Mouse (Mus musculus) olfactory bulb, adult 2 months (tissue): ENCODE data around the gene Ficd. TPM values are rescaled to one million over a fixed set of nuclear protein-coding genes. Genes with fewer than 3 reads are reported as not detected.

Experiments used
- H3K27ac ChIP-seq: fragments of 200-500 bp; 2 replicates; pipeline ENCODE4 v1.5.1; 2012; ENCODE audit warnings: low read depth, low read length; ENCODE audit not compliant: insufficient read depth
- H3K4me1 ChIP-seq: fragments of 200-500 bp; 2 replicates; pipeline ENCODE4 v1.6.1; 2012; ENCODE audit warnings: low read length; ENCODE audit not compliant: control insufficient read depth, insufficient read depth
- H3K4me3 ChIP-seq: fragments of 200-500 bp; 2 replicates; pipeline ENCODE4 v1.5.1; 2012; ENCODE audit warnings: mild to moderate bottlenecking, low read depth, low read length, moderate library complexity; ENCODE audit not compliant: insufficient read depth
- CTCF ChIP-seq: fragments of 200-500 bp; IDR thresholded peaks from 2 replicates; pipeline ENCODE4 v1.5.1; 2012; ENCODE audit warnings: low read depth, mild to moderate bottlenecking, low read length, moderate library complexity; ENCODE audit not compliant: insufficient read depth
- POLR2A ChIP-seq: fragments of 200-500 bp; IDR thresholded peaks from 2 replicates; pipeline ENCODE4 v1.6.1; 2012; ENCODE audit warnings: mild to moderate bottlenecking, low read depth, low read length, moderate library complexity; ENCODE audit not compliant: insufficient read depth
- WGBS: fragments of 180-500 bp; shearing (Covaris S2); methylation state at CpG from one replicate; pipeline ENCODE4 v1.1.7; 2018; 5-methylcytosine and 5-hydroxymethylcytosine counted together
- polyA plus RNA-seq: library from polyadenylated mRNA; stranded (reverse); fragments of >200 nt; gene quantifications from 2 replicates; pipeline ENCODE4 v1.2.4, GENCODE M21; 2012; ENCODE audit warnings: low replicate concordance; ENCODE audit not compliant: missing spikeins, insufficient read depth, insufficient read length

Ficd gene
- polyA plus RNA-seq, 1 experiment: not detected

- no peak overlapping the region for H3K4me3 ChIP-seq
- H3K27ac ChIP-seq: no peak overlapping the region
- TF ChIP-seq CTCF (no peak), POLR2A (no peak)
- 65% methylated on average over 21 of the region's 21 CpGs for WGBS
- H3K4me1 ChIP-seq: peaks cover 7% of the 10 kb centered on the region; the same call in 1 of the 2 replicates
These were observed 31.6 kb upstream of the Ficd start for GRCm38 (mm10) chr5:113703803-113704585.

- H3K4me3 ChIP-seq: no peak overlapping the region
- H3K4me1 ChIP-seq: peaks cover 16% of the 10 kb centered on the region
- TF ChIP-seq POLR2A: no peak
- no peak for TF ChIP-seq CTCF
- WGBS: 92% methylated on average over 2 of the region's 2 CpGs
- H3K27ac ChIP-seq: no peak overlapping the region
These were observed 22.7 kb upstream of the Ficd start for GRCm38 (mm10) chr5:113712861-113713260.

DNA sequence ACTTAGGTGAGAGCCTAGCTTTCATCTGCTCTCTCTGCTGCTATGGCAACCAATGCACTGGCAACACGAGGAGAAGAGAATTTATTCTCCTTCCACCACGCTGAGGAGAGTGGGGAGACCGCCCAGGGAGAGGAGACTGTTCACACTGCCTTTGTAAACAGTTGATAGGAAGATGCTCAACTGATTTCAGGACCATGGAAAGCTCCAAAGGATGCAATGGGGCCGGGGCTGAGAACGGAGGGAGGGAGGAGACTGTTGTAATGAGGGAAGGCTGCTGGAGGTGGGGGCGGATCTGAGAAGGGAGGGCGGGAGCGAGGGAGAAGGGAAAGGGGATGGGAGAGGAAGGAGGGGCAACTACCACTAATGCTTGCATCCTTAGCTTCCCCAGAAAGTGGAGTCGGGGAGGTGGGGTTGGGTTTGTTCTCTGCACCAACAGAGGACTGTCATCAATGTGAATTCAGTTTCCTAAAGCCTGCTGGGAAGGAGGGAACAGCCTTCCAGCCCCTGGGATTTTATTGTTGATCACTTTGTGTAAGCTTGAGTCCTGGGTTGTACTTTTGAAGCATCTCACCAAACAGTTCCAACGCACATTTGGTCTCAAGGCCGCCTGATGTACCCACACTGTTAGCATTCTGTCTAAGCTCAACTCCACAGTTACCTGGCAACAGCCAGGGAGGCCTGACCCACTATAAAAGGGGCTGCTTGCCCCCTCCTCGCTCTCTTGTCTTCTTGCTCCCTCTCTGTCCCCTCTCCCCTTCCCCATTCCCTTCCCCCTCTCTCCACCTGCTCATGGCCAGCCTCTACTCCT lies 18.8 kb upstream of the Ficd start:
- peak overlapping the region; percentile 79 for H3K27ac ChIP-seq
- no peak overlapping the region for H3K4me3 ChIP-seq
- WGBS: 5% methylated on average over 11 of the region's 12 CpGs
- H3K4me1 ChIP-seq: peaks cover 31% of the 10 kb centered on the region
- no peak for TF ChIP-seq CTCF
- no peak for TF ChIP-seq POLR2A

DNA sequence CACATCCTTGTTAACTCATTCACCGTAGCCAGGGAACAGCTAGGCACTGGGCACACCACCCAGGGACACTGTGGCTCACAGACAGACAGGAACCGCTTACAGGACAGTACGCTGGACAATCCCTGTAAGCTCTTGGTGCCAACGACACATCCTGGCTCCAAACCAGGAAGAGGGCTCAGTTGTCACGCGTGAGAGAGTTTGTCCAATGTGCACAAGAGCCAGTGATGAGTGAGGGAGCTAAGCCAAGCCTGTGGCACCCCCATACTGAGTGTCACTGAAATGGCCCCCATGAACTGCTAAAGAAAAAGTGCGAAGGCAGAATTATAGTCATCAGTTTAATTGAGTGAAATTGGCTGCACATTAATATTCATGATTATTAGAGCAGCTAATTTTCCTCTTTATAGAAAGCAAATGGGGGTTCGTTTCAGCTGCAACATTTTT lies 16.4 kb upstream of the Ficd start:
- no peak for TF ChIP-seq CTCF
- TF ChIP-seq POLR2A: no peak
- no peak overlapping the region for H3K4me3 ChIP-seq
- peaks cover 33% of the 10 kb centered on the region for H3K4me1 ChIP-seq
- no peak overlapping the region for H3K27ac ChIP-seq
- 59% methylated on average over 8 of the region's 8 CpGs for WGBS

DNA sequence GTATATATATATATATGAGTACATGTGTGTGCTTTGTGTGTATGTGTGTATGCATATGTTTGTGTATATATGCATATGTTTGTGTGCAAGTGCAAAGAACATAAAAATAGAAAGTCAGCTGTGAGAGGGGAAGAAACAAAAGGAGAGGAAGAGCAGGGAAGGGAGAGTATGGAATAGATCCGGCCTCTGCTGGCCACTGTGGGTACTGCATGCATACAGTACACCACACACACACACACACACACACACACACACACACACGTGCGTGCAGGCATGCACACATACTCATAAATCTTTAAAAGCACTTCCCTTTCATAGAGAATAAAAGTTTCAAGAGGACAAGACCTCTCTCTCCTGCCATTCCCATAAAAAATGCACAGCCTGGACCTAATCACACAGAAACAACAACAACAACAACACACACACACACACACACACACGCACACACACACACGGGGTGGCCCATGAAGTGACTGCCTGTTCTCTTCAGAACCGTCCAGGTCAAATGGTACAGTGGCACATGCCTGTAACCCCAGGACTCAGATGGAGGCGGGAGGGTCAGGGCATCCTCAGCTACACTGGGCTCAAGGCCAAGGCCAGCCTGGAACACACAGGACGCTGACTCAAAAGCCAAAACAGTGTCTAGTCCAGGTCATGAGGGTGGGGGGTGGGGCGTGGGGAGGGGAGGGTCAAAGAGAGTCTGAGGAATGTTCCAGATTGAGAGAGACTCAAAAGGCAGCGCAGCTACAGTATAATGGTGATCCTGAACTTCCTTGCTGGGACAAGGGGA lies 13.2 kb upstream of the Ficd start:
- Histone ChIP-seq H3K27ac (no peak overlapping the region), H3K4me1 (peaks cover 17% of the 10 kb centered on the region), H3K4me3 (no peak overlapping the region)
- no peak for TF ChIP-seq POLR2A
- TF ChIP-seq CTCF: no peak
- 89% methylated on average over 10 of the region's 10 CpGs for WGBS

- WGBS: 40% methylated on average over 8 of the region's 8 CpGs
- no peak overlapping the region for H3K27ac ChIP-seq
- H3K4me1 ChIP-seq: peaks cover 12% of the 10 kb centered on the region
- no peak for TF ChIP-seq CTCF
- TF ChIP-seq POLR2A: no peak
- H3K4me3 ChIP-seq: no peak overlapping the region
These were observed 11.9 kb upstream of the Ficd start for GRCm38 (mm10) chr5:113723567-113724237.

GRCm38 (mm10) chr5:113724446-113724845 lies 11.2 kb upstream of the Ficd start, which contains the start of gene 1700069L16Rik:
Gene 1700069L16Rik, minus strand, starts transcription at chr5:113724772.
- Histone ChIP-seq H3K4me3 (no peak within 1 kb of the TSS), H3K4me1 (peaks cover 6% of the 10 kb centered on the region; the same call in 1 of the 2 replicates), H3K27ac (no peak within 1 kb of the TSS)
- TF ChIP-seq POLR2A (no peak), CTCF (peak; percentile 94)
- WGBS: 3% methylated on average over 15 of the region's 15 CpGs

DNA sequence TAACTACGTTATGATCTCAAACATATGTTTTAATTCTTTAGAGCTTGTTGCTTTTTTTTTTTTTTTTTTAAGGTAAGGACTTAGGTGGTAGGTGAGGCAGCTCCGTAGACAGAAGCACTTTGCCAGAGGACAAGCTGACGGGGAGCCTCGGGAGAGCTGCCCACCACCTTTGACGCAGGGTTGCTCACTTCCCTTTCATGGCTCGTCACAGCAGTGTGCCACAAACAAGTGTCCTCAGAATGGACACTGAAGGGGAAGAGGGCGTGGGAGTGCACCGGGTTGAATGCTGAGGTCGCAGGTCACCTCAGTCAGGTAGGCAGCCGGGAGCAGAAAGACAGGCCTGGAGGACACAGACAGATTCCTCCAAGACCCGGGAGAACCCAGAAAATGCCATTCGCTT lies 10.2 kb upstream of the Ficd start:
- 83% methylated on average over 12 of the region's 12 CpGs for WGBS
- Histone ChIP-seq H3K4me3 (no peak overlapping the region), H3K27ac (no peak overlapping the region), H3K4me1 (peaks cover 7% of the 10 kb centered on the region)
- no peak for TF ChIP-seq CTCF
- TF ChIP-seq POLR2A: no peak
